Mouse (Mus musculus): ENCODE data around the gene Dnm3.

- TF ChIP-seq CTCF (IDR thresholded peaks at IDR 0.05; ENCODE audit: extremely low read depth, insufficient read length, insufficient replicate concordance, low read depth, low read length) (no peak), POLR2A (IDR thresholded peaks at IDR 0.05; ENCODE audit: low read depth, low read length) (no peak)
These were observed 124.0 kb downstream of the Dnm3 start for GRCm38 (mm10) chr1:162353831-162354230.

Data from small intestine, adult 2 months (tissue).